Mouse (Mus musculus) induced T-regulatory cell, adult 2 months (primary cell): ENCODE results near the gene Pheta2.
A peak's percentile ranks its signal among the peaks of the same experiment; 100 is the strongest.
"Not testable (repeated sequence)": the region's sequence is repeated elsewhere in the genome, so short reads cannot be mapped to it uniquely, and the experiment has no call there.

ENCODE experiments used
- DNase-seq: peaks from one replicate; pipeline ENCODE4 v3.0.0-alpha.2; 2012; ENCODE audit warnings: low read depth

The Pheta2 gene

DNA sequence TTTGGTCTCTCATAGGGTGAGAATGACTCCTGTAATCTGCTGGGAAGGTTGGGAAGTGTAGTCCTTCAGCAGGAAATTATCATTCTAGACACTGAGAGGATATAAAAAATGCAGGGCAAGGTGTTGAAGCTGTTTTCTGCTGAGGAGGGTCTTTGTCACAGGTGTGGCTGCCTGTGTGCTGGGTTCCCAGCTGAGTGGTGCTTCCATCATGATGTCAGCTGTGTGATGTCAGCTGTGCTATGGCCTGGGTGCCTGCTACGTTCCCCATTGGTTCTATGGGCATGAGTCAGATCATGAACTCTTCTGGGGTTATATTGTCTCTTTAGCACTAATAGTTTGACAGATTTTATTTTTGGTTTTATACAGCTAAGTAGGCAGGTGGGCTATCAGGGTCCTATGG lies 30.1 kb downstream of the Pheta2 start:
- DNase-seq = no peak

DNA sequence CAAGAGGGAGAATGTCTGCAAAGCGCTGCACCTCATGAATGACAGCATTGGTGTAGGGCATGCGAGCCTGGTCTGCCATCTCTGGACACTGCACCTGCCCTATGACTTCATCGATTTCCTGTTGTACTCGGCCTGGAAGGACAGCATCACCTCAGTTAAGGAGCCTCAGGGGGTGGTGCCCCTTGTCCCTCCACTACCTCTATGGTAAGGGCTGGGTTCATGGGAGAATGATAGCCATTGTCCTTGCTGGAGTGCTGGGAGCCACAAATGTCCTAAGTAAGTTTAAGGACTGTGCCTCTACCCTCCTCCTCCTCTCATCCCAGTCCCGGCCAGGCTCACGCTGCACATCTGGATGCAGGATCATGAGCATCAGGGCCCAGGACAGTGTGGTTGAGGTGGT lies 33.7 kb downstream of the Pheta2 start:
- no peak for DNase-seq

DNA sequence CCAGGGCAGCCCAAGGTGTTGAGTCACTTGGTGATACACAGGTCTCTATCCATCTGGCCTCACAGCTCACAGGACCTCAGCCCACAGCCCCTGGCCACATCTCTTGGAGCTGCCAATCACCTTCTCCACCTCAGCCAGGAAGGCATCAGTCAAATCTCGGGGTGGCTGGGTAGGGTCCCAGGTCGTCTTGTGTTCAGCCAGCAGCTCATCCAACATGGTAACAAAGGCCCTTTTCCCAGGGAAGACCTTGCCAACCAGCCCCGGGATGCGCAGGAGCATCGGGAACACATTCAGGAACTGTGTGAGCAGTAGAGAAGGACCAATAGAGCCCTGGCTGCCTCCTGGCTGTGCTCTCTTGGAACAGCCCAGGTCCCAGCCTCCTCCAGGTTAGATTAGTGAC lies 34.2 kb downstream of the Pheta2 start:
- no peak for DNase-seq

DNA sequence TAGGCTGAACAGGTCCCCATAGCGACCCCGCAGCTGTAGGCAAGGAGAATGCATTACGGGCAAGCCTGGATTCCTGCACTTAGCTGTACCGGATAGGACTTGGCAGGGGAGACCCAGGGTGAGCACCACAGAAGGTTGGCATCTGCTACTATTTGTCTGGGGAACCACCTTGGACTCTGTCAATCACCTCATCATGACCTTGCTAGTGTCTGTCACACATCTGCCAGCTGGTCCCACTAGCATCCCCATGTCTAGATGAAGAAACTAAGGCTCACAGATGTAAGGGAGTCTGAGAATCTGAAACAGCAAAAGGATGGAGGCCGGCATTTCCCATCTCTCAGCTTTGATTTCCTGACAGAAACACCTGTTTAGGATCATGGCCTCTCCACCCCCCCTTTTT lies 35.7 kb downstream of the Pheta2 start:
- peak; percentile 1 for DNase-seq

DNA sequence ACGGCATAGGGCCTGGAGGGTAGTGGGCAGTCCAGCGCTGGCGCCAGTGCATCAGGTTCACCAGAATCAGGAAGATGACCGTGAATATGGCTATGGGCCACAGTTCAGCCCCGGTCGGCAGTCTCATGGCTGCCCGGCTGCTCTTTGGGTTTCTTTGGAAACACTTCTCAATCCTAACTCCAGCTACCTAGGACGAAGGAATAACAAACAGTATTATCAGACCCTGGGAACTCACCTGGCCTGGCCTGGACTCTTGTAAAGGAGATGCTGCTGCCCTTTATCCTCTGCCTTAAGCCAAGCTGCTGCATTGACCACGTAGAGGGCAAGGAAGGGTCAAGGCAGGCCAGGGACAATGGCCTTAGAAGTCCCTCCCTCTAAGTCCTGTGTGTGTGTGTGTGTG lies 37.1 kb downstream of the Pheta2 start:
- no peak for DNase-seq

DNA sequence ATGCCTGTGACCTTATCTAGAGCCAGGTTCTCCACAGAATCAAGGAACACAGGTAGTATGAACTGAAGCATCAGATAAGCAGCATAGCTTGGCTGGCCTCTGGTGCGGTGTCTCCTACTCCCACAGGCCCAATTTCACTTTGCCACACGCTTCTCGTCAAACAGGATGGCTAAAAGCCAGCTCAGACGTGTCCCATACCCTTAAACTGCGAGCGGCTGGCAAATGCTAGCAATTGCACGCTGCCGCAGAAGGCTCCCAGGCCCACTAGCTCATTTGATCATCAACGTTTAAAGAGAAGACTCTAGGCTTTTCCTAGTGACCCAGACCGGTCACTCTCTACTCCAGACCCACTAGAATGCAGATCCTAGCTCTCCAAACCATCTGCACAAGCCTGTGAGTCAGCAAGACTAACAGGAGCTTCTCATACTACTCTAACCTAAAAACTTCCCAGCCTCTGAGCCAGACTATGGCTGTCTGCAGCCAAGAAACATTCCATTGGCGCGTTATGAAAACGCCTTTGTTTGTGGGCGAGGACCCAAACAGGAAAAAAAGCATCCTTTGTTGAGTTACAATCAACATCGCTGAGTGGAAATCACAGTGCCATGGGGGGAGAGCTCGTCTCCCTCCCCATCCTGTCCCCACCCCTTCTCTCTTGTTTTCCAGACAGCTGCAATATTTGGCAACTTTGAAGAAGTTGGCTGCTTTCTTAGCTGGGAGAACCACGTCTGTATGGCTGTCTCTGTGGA lies 37.8 kb downstream of the Pheta2 start:
- no peak for DNase-seq

DNA sequence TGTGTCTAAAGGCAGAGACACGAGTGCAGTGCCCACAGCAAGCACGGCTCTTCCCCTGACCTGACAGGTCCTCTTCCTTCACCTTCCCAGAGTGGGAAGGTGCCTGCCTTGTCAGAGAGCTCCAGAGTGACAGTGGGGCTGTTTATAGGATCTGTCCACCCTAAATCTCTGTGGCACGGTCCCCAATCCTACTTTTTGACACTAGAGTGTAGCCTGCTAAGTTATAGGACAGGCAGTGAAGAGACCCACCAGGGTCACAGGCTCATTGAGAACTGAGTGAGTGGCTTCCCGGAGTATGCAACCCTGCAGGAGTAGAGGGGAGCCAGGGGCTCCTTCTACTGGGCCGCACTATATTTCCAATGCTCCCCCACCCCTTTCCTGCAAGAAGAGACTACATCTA lies 39.0 kb downstream of the Pheta2 start:
- no peak for DNase-seq

DNA sequence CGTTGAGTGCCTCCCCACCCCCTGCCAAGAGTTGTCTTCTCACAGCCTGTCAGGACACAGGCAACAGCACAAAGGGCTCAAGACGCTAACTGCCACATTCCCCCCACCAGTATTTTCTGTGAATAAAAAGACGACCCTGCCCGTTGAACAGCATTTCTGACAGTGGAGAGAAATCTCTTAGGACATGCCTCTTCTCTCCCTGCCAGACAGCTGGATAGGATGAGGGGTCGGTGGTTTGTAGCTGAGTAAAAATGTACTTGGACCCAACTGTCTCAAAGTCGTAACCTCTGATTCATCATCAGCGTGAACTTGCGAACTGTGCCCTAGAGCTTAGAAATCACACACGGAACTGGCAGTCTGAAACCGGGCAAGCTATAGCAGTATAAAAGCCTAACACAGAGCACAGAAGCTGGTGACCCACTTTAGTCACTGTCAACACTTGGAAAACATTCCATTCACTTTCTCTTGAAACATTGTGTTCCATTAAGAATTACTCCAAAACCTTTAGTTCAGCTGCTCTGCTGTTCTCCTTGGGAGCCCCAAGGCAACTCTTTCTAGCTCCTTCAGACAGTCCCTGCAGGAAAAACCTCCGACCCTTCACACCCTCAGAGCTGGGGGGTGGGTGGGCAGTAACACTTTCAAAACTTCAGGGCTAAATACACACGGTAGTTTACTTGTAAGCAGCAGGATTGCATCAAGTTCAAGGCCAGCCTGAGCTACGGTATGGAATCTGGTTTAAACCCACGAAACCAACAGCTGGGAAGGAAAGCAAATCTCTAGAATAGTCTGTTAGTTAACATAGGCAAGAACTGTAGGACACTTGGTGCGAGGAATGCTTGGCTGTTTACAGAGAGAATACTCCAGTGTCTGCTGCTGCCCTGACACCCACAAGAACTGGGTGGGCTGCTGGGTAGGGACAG lies 39.8 kb downstream of the Pheta2 start:
- no peak for DNase-seq

DNA sequence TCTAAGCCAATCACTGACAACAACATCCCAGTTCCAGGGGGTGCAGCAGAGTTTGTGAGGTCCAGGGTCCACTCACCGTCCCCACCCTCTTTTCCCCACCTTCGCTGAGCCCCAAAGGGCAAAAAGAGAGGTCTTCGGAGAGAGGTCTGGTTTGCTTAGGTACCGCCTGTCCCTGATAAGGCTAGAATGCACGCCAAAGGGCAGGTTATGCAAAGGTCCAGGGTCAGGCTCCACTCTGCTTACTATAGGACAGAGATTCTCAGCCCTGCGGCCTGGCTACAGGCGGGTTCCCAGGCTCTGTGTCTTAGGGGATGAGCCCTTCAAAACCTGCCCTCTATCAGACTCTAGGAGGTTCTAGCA lies 40.7 kb downstream of the Pheta2 start:
- no peak for DNase-seq

DNA sequence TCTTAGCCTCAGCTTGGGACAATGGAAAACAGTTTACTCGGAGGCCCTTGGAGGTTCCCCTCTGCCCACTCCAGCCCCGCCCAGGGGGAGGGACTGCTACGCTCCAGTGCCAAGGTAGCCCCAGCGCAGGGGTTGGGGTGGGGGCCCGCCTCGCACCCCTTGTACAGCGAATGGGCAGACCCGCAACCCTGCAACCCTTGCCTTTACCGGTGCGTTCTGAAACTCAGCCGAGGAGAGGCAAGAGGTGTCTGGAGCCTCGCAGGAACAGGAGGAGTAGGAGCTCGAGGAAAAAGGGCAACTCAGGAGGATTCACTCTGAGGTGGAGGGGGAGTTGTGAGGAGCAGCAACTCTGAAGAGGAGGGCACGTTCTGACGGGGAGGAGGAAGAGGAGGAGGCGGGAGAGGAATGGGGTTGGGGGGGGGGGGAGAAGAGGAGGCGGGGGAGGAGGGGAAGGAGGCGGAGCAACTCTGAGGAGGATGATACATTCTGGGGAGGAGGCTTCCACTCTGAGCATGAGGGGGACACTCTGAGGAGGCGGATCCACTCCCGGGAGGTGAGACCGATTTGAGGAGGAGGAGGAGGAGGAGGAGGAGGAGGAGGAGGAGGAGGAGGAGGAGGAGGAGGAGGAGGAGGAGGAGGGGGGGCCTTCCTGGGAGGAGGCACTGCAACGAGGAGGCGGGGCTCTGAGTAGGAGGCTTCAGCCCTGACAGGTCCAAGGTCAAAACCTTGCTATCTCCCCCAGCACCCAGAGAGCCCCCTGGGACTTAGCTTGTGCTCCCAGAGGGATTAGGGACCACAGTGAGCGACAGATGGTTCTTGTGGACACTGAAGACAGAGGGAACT lies 41.4 kb downstream of the Pheta2 start, which contains the start of gene Cyp2d22:
Gene Cyp2d22, minus strand, starts transcription at position 390 of the 843 bp plus-strand sequence.
- peak; percentile 64 for DNase-seq

DNA sequence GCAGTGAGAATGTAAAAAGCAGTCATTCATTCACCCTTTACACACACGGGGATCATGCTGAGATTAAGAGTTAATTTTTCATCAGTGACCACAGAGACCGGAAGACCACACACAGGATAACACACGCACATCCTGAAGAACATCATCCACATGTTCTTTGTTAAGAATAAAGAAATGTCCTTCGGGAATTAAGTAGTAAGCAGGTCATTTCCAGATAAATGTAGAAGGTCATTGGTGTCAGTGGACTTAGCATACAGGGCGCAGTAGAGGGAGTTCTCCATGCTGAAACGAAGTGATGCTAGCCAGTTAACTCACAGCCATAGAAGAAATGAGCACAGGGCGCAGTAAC lies 41.9 kb downstream of the Pheta2 start:
- no peak for DNase-seq

DNA sequence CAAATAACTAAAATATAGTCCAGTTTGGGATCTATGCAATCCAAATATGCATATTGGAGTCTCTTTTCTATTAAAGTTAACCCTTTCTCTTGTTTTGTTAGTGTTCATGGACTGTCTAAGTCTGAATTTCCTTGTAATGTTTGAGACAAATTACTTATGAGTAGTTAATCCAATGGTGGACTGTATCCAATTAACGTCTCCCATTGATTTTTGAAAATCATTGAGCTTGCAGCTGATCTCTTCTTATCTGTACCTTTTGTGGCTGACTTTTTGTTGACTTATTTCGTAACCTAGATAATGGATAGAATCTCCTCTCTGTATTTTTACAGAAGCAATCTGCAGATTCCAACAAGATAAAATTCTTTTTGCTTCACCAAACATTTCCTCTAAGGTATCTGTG lies 43.7 kb downstream of the Pheta2 start:
- no peak for DNase-seq

DNA sequence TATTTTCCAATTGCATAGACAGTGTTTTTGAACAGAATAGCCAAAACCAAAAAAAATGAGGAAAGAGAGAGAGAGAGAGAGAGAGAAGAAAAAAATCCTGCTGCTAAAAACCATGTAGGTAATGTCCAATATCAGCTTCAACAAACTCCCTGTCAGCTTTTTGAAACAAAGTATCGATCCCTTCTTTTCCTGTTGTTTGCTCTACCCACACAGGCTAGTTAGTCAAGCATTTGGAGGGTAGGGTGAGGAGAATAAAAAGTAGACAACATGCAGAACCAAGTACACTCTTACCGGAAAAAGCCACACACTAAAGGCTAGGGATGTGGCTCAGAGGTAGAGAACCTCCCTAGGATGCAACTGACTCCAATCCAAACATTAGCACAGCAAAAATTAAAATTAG lies 47.0 kb downstream of the Pheta2 start:
- DNase-seq = no peak

DNA sequence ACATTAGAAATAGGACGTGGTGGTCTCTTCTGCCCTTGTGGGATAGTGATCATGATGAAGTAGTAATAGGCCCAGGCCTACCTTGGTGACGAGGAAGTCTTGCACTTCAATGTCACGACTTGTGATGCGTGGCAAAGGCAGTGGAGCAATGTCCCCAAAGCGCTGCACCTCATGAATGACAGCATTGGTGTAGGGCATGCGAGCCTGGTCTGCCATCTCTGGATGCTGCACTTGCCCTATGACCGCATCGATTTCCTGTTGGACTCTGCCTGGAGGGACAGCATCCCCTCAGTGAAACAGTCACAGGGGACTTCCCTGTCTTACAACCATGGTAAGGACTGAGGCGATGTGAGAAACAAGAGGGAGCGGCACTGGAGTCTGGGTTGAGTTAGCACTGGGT lies 51.2 kb downstream of the Pheta2 start:
- DNase-seq = not testable (repeated sequence)

DNA sequence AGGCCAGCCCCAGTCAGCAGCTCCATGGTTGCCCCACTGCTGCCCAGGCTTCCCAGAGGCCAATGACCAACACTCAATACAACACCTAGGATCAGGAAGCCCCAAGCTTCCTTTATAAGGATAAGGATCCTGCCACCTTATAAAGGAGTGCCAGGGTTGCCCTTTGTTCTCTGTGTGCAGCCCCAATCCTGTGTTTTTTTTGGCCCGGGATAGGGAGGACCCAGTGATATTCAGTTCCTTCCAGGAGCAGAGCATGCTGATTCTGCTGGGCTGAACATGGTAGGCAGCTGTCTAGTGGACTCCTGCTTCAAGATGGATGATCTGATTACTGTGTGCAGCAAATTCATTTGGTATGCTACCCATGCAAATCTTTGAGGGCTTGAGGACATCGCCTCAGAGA lies 55.2 kb downstream of the Pheta2 start, which contains the start of gene Cyp2d11:
Gene Cyp2d11, minus strand, starts transcription at position 101 of the 400 bp plus-strand sequence.
- not testable (repeated sequence) for DNase-seq
